ENCODE assay signal across 29 mouse cellular contexts in the genomic region with DNA sequence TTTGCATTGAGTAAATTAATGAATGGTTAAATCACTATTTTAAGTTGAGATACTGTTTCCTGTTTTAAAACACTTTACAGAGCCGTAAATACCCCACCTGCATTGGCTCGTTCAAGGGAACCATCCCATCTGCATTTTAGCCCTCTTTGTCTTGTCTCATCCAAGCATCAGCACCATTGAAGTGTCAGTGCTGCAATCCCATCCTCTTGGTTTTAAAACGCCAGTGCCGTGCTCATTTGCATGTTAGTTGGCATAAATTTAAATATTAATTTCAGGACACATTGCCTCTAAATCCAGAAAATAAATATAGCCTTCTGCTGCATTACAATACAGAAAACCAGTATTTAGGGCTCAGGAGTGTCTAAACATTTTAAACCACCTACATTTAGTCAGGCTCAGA.
DNase-seq lines count a peak whose midpoint lies in the region; ATAC-seq and TF ChIP-seq lines count a peak whose summit lies in the region.
"Had no signal": no experiment of that assay in that cellular context is flagged by ENCODE, and none has a peak within 500 bp of the region (broad histone marks: within the 10 kb centered on the region; RNA-seq: fewer than 3 reads in every experiment).

No protein-coding gene starts in this region.

- DNase-seq in forebrain, embryonic 10.5 days (ENCODE audit: extremely low spot score, low spot score), result no peak
- no peak for DNase-seq in frontal cortex, postnatal 14 days (ENCODE audit: low spot score in 2 of 2)
- peak; percentile 55 for DNase-seq in brain, adult 2 months (ENCODE audit: low read depth, low spot score)
- peak; percentile 10 for DNase-seq in forebrain, postnatal 0 days
- no peak for DNase-seq in gastrocnemius, postnatal 36 days
- DNase-seq: adrenal gland, postnatal 10 days; adrenal gland, postnatal 36 days; cerebellum, adult 11-12 months; cerebellum, adult 8-10 months; cerebellum, postnatal 10 days; cerebellum, postnatal 36 days; embryo, embryonic 11 days; gastrocnemius, postnatal 10 days; heart, adult 18-20 months; heart, postnatal 10 days; heart, postnatal 36 days; kidney, adult 18-20 months had no signal

- H3K4me1 ChIP-seq in forebrain, embryonic 13.5 days, result no peaks in the 10 kb centered on the region
- H3K4me1 ChIP-seq in forebrain, embryonic 10.5 days, result no peaks in the 10 kb centered on the region
- 0 out of 2 replicates have a peak, but pooled peaks cover 4% of the 10 kb centered on the region for H3K4me1 ChIP-seq in forebrain, postnatal 0 days (ENCODE audit: insufficient read depth)
- H3K4me1 ChIP-seq: embryonic facial prominence, embryonic 10.5 days; embryonic facial prominence, embryonic 13.5 days; heart, embryonic 12.5 days; heart, embryonic 15.5 days; hindbrain, embryonic 10.5 days; hindbrain, embryonic 13.5 days; intestine, embryonic 15.5 days had no signal

- no peak for TF ChIP-seq CTCF in forebrain, postnatal 0 days (IDR thresholded peaks at IDR 0.05; ENCODE audit: low read depth)

- 60% methylated on average over 4 of the region's 4 CpGs for WGBS in forebrain, embryonic 13.5 days
- 84% methylated on average over 4 of the region's 4 CpGs for WGBS in forebrain, embryonic 10.5 days
- WGBS in forebrain, postnatal 0 days, result 28% methylated on average over 4 of the region's 4 CpGs

- no peak overlapping the region for H3K4me2 ChIP-seq in forebrain, embryonic 13.5 days
- no peak overlapping the region for H3K4me2 ChIP-seq in forebrain, postnatal 0 days (ENCODE audit: low read depth)
- H3K4me2 ChIP-seq: embryonic facial prominence, embryonic 13.5 days; heart, embryonic 12.5 days; heart, embryonic 15.5 days; hindbrain, embryonic 13.5 days; intestine, embryonic 15.5 days had no signal

- H3K9me3 ChIP-seq in forebrain, embryonic 13.5 days (replicated peaks), result no peaks in the 10 kb centered on the region
- no peaks in the 10 kb centered on the region for H3K9me3 ChIP-seq in forebrain, embryonic 10.5 days
- no peaks in the 10 kb centered on the region for H3K9me3 ChIP-seq in forebrain, postnatal 0 days (ENCODE audit: low read length)
- H3K9me3 ChIP-seq: embryonic facial prominence, embryonic 10.5 days; embryonic facial prominence, embryonic 13.5 days; heart, embryonic 12.5 days; heart, embryonic 15.5 days; hindbrain, embryonic 10.5 days; hindbrain, embryonic 13.5 days; intestine, embryonic 15.5 days had no signal

- ATAC-seq in forebrain, embryonic 13.5 days, result peak; percentile 57; the same call in 1 of the 2 replicates
- peak; percentile 48 for ATAC-seq in frontal cortex, adult (ENCODE audit: low TSS enrichment)
- ATAC-seq in forebrain, postnatal 0 days, result no peak
- ATAC-seq: activated CD4-positive, CD25-positive, alpha-beta regulatory T cell, adult 4 months; hindbrain, embryonic 16.5 days; intestine, embryonic 15.5 days had no signal

- H3K27ac ChIP-seq in forebrain, embryonic 13.5 days, result no peak overlapping the region
- H3K27ac ChIP-seq in forebrain, embryonic 10.5 days, result no peak overlapping the region
- H3K27ac ChIP-seq in forebrain, postnatal 0 days (ENCODE audit: low read depth, low read length), result no peak overlapping the region
- H3K27ac ChIP-seq: embryonic facial prominence, embryonic 10.5 days; embryonic facial prominence, embryonic 13.5 days; heart, embryonic 15.5 days; hindbrain, embryonic 10.5 days; hindbrain, embryonic 13.5 days; intestine, embryonic 15.5 days had no signal

- no peak overlapping the region for H3K9ac ChIP-seq in forebrain, embryonic 13.5 days
- H3K9ac ChIP-seq in forebrain, postnatal 0 days, result no peak overlapping the region
- H3K9ac ChIP-seq: embryonic facial prominence, embryonic 13.5 days; heart, embryonic 12.5 days; heart, embryonic 15.5 days; hindbrain, embryonic 13.5 days; intestine, embryonic 15.5 days had no signal

- no peaks in the 10 kb centered on the region for H3K27me3 ChIP-seq in forebrain, embryonic 13.5 days
- H3K27me3 ChIP-seq in forebrain, embryonic 10.5 days (ENCODE audit: poor library complexity, severe bottlenecking), result no peaks in the 10 kb centered on the region
- no peaks in the 10 kb centered on the region for H3K27me3 ChIP-seq in forebrain, postnatal 0 days (ENCODE audit: insufficient read depth, low read length)
- H3K27me3 ChIP-seq: embryonic facial prominence, embryonic 13.5 days; heart, embryonic 12.5 days; heart, embryonic 15.5 days; hindbrain, embryonic 13.5 days; intestine, embryonic 15.5 days had no signal

- H3K4me3 ChIP-seq in forebrain, embryonic 13.5 days, result no peak overlapping the region
- no peak overlapping the region for H3K4me3 ChIP-seq in forebrain, embryonic 10.5 days
- no peak overlapping the region for H3K4me3 ChIP-seq in forebrain, postnatal 0 days (ENCODE audit: low read depth, low read length)
- H3K4me3 ChIP-seq: embryonic facial prominence, embryonic 10.5 days; embryonic facial prominence, embryonic 13.5 days; erythroblast, embryonic 14.5 days; heart, embryonic 12.5 days; heart, embryonic 15.5 days; hindbrain, embryonic 10.5 days; hindbrain, embryonic 13.5 days; intestine, embryonic 15.5 days had no signal

- intact Hi-C loops in gastrocnemius, postnatal 36 days (cut with DNase I), result no loop called here

- H3K36me3 ChIP-seq in forebrain, embryonic 13.5 days (ENCODE audit: poor library complexity, severe bottlenecking), result no peaks in the 10 kb centered on the region
- no peaks in the 10 kb centered on the region for H3K36me3 ChIP-seq in forebrain, embryonic 10.5 days (replicated peaks)
- no peaks in the 10 kb centered on the region for H3K36me3 ChIP-seq in forebrain, postnatal 0 days (ENCODE audit: insufficient read depth)
- H3K36me3 ChIP-seq: embryonic facial prominence, embryonic 10.5 days; embryonic facial prominence, embryonic 13.5 days; heart, embryonic 12.5 days; heart, embryonic 15.5 days; hindbrain, embryonic 10.5 days; hindbrain, embryonic 13.5 days; intestine, embryonic 15.5 days had no signal

Comparison
In these comparisons a context has a peak if more than half of its experiments do, and no peak if none do; other contexts are left out.
1. DNase-seq: peak in brain, adult 2 months (single experiment) and forebrain, postnatal 0 days (single experiment); none in forebrain, embryonic 10.5 days (single experiment), frontal cortex, postnatal 14 days (0 of 2) and gastrocnemius, postnatal 36 days (0 of 2).